Mouse (Mus musculus) forebrain, embryonic 12.5 days (tissue): ENCODE results near the gene Mrpl35. TPM values are rescaled to one million over a fixed set of nuclear protein-coding genes. Genes with fewer than 3 reads are reported as not detected.
"Not testable (repeated sequence)": the region's sequence is repeated elsewhere in the genome, so short reads cannot be mapped to it uniquely, and the experiment has no call there.

Experiments used
- ATAC-seq: fragments of 200-750 bp; cut with Nextera tagmentation; 2 replicates; pipeline ENCODE4 v1.8.0; 2017; ENCODE audit warnings: moderate TSS enrichment; ENCODE audit not compliant: low FRiP score
- H3K27ac ChIP-seq: fragments of 300-500 bp; sonication (generic); 2 replicates; pipeline ENCODE4 v1.5.1; 2016; ENCODE audit warnings: mild to moderate bottlenecking
- H3K27me3 ChIP-seq: fragments of 300-500 bp; sonication (generic); 2 replicates; pipeline ENCODE4 v1.6.1; 2016; ENCODE audit warnings: mild to moderate bottlenecking
- H3K36me3 ChIP-seq: fragments of 300-500 bp; sonication (generic); replicated peaks from 2 replicates; pipeline ENCODE4 v1.6.1; 2016; ENCODE audit warnings: mild to moderate bottlenecking
- H3K4me1 ChIP-seq: fragments of 300-500 bp; sonication (generic); 2 replicates; pipeline ENCODE4 v1.6.1; 2016
- H3K4me2 ChIP-seq: fragments of 300-500 bp; sonication (generic); 2 replicates; pipeline ENCODE4 v1.6.1; 2016; ENCODE audit warnings: mild to moderate bottlenecking, moderate library complexity
- H3K4me3 ChIP-seq: fragments of 300-500 bp; sonication (generic); replicated peaks from 2 replicates; pipeline ENCODE4 v1.5.1; 2016; ENCODE audit warnings: mild to moderate bottlenecking
- H3K9ac ChIP-seq: fragments of 300-500 bp; sonication (generic); 2 replicates; pipeline ENCODE4 v1.6.1; 2016; ENCODE audit warnings: mild to moderate bottlenecking
- H3K9me3 ChIP-seq: fragments of 300-500 bp; sonication (generic); 2 replicates; pipeline ENCODE4 v1.6.1; 2016
- WGBS: fragments of 180-500 bp; shearing (Covaris S2); methylation state at CpG from one replicate; pipeline ENCODE4 v1.1.7; 2016; 5-methylcytosine and 5-hydroxymethylcytosine counted together
- polyA plus RNA-seq: library from polyadenylated mRNA; unstranded; fragments of >200 nt; fragmentation: Nextera tagmentation; extraction: Ambion mirVana; gene quantifications from 2 replicates; pipeline ENCODE4 v1.2.1, GENCODE M21; 2016

The Mrpl35 gene
- polyA plus RNA-seq, result 50.7 and 50.9 TPM in 2 replicates

- no peaks in the 10 kb centered on the region for H3K36me3 ChIP-seq
- peaks cover 11% of the 10 kb centered on the region for H3K4me1 ChIP-seq
Measured at GRCm38 (mm10) chr6:71826869-71827268, at the start of gene Mrpl35. TSS of gene Mrpl35 (minus strand) at chr6:71826969.

DNA sequence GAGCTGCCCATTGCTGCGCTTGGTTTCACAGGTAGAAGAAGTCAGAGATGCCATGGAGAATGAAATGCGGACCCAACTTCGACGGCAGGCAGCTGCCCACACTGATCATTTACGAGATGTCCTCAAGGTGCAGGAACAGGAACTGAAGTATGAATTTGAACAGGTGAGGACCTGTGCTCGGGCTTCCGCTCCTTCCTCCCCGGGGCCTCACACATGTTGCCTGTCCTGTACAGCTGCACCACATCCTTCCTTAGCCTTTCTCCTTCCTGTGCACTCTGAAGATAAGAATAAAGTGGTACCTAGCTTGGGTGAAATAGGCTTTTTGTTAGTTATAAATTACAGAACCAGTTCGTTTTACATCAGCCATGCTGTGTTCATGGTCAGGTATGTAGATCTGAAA is 44.6 kb upstream of the Mrpl35 start:
- H3K27ac ChIP-seq, result no peak overlapping the region
- H3K4me3 ChIP-seq, result no peak overlapping the region
- H3K36me3 ChIP-seq, result peaks cover 81% of the 10 kb centered on the region
- H3K9ac ChIP-seq, result no peak overlapping the region
- no peaks in the 10 kb centered on the region for H3K9me3 ChIP-seq
- 92% methylated on average over 9 of the region's 9 CpGs for WGBS
- H3K27me3 ChIP-seq, result no peaks in the 10 kb centered on the region
- H3K4me2 ChIP-seq, result no peak overlapping the region
- no peak for ATAC-seq
- no peaks in the 10 kb centered on the region for H3K4me1 ChIP-seq

More at GRCm38 (mm10) chr6:71826869-71827268, at the start of gene Mrpl35:
- no peak for ATAC-seq
- Histone ChIP-seq H3K27ac (no peak within 1 kb of the TSS), H3K9me3 (no peaks in the 10 kb centered on the region), H3K4me2 (no peak within 1 kb of the TSS), H3K27me3 (no peaks in the 10 kb centered on the region), H3K9ac (no peak within 1 kb of the TSS), H3K4me3 (no peak within 1 kb of the TSS)
- 55% methylated on average over 1 of the region's 1 CpGs for WGBS

GRCm38 (mm10) chr6:71868809-71869208 is 42.0 kb upstream of the Mrpl35 start:
- ATAC-seq, result no peak
- no peaks in the 10 kb centered on the region for H3K27me3 ChIP-seq
- H3K4me3 ChIP-seq, result no peak overlapping the region
- H3K36me3 ChIP-seq, result peaks cover 76% of the 10 kb centered on the region
- H3K9ac ChIP-seq, result no peak overlapping the region
- WGBS, result 91% methylated on average over 1 of the region's 1 CpGs
- H3K27ac ChIP-seq, result no peak overlapping the region
- H3K4me1 ChIP-seq, result no peaks in the 10 kb centered on the region
- H3K9me3 ChIP-seq, result no peaks in the 10 kb centered on the region
- no peak overlapping the region for H3K4me2 ChIP-seq

DNA sequence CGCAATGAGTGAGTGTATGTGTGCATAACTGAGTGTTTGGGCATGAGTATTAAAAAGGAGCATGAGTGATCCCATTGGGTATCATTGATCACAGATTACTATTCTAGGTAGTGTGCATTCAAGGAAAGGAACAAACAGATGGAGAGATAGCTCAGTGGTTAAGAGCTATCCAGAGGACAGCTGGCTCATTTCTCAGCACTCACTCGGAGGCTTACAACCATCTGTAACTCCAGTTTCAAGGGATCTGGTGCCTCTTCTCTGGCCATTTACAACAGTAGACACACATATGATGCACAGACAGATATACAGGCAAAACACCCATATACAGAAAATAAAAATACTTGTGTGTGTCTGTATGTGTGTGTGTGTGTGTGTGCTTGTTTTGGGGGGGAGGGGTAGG is 41.0 kb upstream of the Mrpl35 start:
- no peak for ATAC-seq
- 88% methylated on average over 2 of the region's 2 CpGs for WGBS
- no peaks in the 10 kb centered on the region for H3K9me3 ChIP-seq
- H3K4me3 ChIP-seq, result no peak overlapping the region
- no peak overlapping the region for H3K9ac ChIP-seq
- H3K4me2 ChIP-seq, result no peak overlapping the region
- peaks cover 77% of the 10 kb centered on the region for H3K36me3 ChIP-seq
- H3K27me3 ChIP-seq, result no peaks in the 10 kb centered on the region
- H3K4me1 ChIP-seq, result no peaks in the 10 kb centered on the region
- H3K27ac ChIP-seq, result no peak overlapping the region

- H3K27ac ChIP-seq, H3K9ac ChIP-seq, H3K27me3 ChIP-seq, H3K4me3 ChIP-seq, ATAC-seq, H3K4me2 ChIP-seq, H3K9me3 ChIP-seq, H3K4me1 ChIP-seq: not testable (repeated sequence)
- 97% methylated on average over 6 of the region's 6 CpGs for WGBS
- peaks cover 42% of the 10 kb centered on the region for H3K36me3 ChIP-seq
Measured at GRCm38 (mm10) chr6:71846906-71847305, 20.1 kb upstream of the Mrpl35 start.

DNA sequence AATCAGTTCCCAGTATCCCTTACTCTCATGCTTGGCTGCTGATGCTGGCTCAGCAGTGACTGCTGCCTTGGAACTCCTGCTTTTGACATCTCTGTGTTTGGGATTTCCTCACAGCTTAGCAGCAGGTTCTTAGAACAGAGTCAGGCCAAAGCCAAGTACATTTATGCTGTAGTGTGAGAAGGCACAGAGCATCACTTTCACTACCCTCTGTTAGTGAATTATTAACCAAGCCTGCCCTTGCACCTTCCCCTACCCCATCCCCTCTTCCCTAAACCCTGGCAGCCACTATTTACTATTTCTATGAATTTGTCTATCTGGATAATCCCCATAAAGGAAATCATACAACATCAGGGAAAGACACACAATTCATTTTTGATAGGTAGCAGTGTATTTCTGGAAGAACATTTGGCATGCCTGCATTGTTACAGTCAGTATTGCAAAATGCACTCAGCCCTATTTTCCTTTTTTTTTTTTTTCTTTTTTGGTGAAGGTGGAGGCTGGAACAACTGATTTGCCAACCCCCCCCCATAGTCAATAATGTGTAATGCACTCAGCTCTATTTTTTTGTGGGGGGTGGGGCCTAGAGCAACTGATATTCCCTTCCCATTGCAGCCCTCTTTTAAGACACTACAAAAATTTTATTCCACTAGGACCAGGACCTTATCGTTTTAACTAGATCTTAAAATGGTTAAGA is 14.0 kb upstream of the Mrpl35 start:
- Histone ChIP-seq H3K4me1 (no peaks in the 10 kb centered on the region), H3K4me2 (no peak overlapping the region), H3K4me3 (no peak overlapping the region), H3K27me3 (no peaks in the 10 kb centered on the region), H3K9ac (no peak overlapping the region), H3K27ac (no peak overlapping the region), H3K9me3 (no peaks in the 10 kb centered on the region), H3K36me3 (peaks cover 14% of the 10 kb centered on the region; the same call in 1 of the 2 replicates)
- WGBS, result 97% methylated on average over 1 of the region's 1 CpGs
- no peak for ATAC-seq

GRCm38 (mm10) chr6:71839815-71840214 is 13.0 kb upstream of the Mrpl35 start:
- Histone ChIP-seq H3K4me2 (no peak overlapping the region), H3K9me3 (no peaks in the 10 kb centered on the region), H3K36me3 (peaks cover 8% of the 10 kb centered on the region), H3K4me1 (no peaks in the 10 kb centered on the region), H3K27me3 (no peaks in the 10 kb centered on the region), H3K4me3 (no peak overlapping the region), H3K9ac (no peak overlapping the region), H3K27ac (no peak overlapping the region)
- ATAC-seq, result no peak

- ATAC-seq, result no peak
- no peak overlapping the region for H3K27ac ChIP-seq
- WGBS, result 87% methylated on average over 2 of the region's 2 CpGs
Measured at GRCm38 (mm10) chr6:71836811-71837210, 10.0 kb upstream of the Mrpl35 start.

GRCm38 (mm10) chr6:71831581-71831960 is 4.8 kb upstream of the Mrpl35 start:
- WGBS, result 0% methylated on average over 21 of the region's 21 CpGs
- ATAC-seq, result peak; percentile 99
- no peaks in the 10 kb centered on the region for H3K9me3 ChIP-seq

More at GRCm38 (mm10) chr6:71836811-71837210, 10.0 kb upstream of the Mrpl35 start:
- H3K4me1 ChIP-seq, result peaks cover 8% of the 10 kb centered on the region
- no peak overlapping the region for H3K9ac ChIP-seq
- no peaks in the 10 kb centered on the region for H3K27me3 ChIP-seq
- H3K4me2 ChIP-seq, result no peak overlapping the region
- H3K9me3 ChIP-seq, result no peaks in the 10 kb centered on the region
- no peak overlapping the region for H3K4me3 ChIP-seq
- peaks cover 15% of the 10 kb centered on the region for H3K36me3 ChIP-seq

GRCm38 (mm10) chr6:71830690-71831580 is 4.2 kb upstream of the Mrpl35 start, which contains the start of gene Immt:
TSS of gene Immt (plus strand) at chr6:71831331.
- Histone ChIP-seq H3K36me3 (peaks cover 12% of the 10 kb centered on the region), H3K27me3 (no peaks in the 10 kb centered on the region), H3K4me1 (peaks cover 11% of the 10 kb centered on the region), H3K4me2 (peak within 1 kb of the TSS; percentile 59), H3K27ac (peak within 1 kb of the TSS; percentile 93), H3K9ac (peak within 1 kb of the TSS; percentile 83), H3K4me3 (peak within 1 kb of the TSS; percentile 97), H3K9me3 (no peaks in the 10 kb centered on the region)
- under 1% methylated on average over 64 of the region's 64 CpGs for WGBS
- ATAC-seq, result peak; percentile 99

More at GRCm38 (mm10) chr6:71831581-71831960, 4.8 kb upstream of the Mrpl35 start:
- Histone ChIP-seq H3K27me3 (no peaks in the 10 kb centered on the region), H3K36me3 (peaks cover 15% of the 10 kb centered on the region), H3K4me3 (peak overlapping the region; percentile 97), H3K27ac (peak overlapping the region; percentile 93), H3K4me2 (peak overlapping the region; percentile 59), H3K4me1 (peaks cover 11% of the 10 kb centered on the region), H3K9ac (peak overlapping the region; percentile 83)

DNA sequence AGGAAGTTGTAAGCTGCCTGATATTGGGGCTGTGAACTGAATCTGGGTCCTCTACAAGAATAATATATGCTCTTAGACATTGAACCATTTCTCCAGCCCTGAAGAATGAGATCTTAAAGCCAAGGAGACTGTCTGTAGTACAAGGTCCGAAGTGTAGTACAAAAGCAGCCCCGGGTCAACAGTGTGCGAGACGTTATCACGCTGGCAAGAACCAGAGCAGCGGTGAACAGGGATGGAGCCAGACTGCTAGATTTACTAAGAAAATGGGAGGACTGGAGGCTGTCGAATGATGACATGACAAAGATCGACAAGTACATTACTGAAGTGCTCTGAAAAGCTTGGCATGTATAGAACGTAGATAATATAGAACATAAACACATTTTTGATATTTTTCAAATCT is 3.0 kb upstream of the Mrpl35 start:
- Histone ChIP-seq H3K4me2 (no peak overlapping the region), H3K9me3 (no peaks in the 10 kb centered on the region), H3K4me3 (peak overlapping the region; percentile 97; the same call in 1 of the 2 replicates), H3K27me3 (no peaks in the 10 kb centered on the region), H3K27ac (no peak overlapping the region), H3K4me1 (peaks cover 11% of the 10 kb centered on the region), H3K36me3 (peaks cover 10% of the 10 kb centered on the region), H3K9ac (no peak overlapping the region)
- WGBS, result 87% methylated on average over 9 of the region's 9 CpGs
- no peak for ATAC-seq

- ATAC-seq, result peak; percentile 34; the same call in 1 of the 2 replicates
- Histone ChIP-seq H3K4me1 (peaks cover 8% of the 10 kb centered on the region), H3K36me3 (no peaks in the 10 kb centered on the region), H3K27ac (no peak overlapping the region), H3K4me2 (peak overlapping the region; percentile 69), H3K27me3 (no peaks in the 10 kb centered on the region), H3K9ac (peak overlapping the region; percentile 58; the same call in 1 of the 2 replicates), H3K9me3 (no peaks in the 10 kb centered on the region), H3K4me3 (peak overlapping the region; percentile 67)
- WGBS, result 39% methylated on average over 3 of the region's 3 CpGs
Measured at GRCm38 (mm10) chr6:71823961-71824360, 2.8 kb downstream of the Mrpl35 start.
